Mouse (Mus musculus): Measurements from ENCODE around the gene Rnf181. TPM values are rescaled to one million over a fixed set of nuclear protein-coding genes. Genes with fewer than 3 reads are reported as not detected.

Rnf181 gene
- polyA plus RNA-seq, 1 experiment from 2014 or later, result 116 TPM

DNA sequence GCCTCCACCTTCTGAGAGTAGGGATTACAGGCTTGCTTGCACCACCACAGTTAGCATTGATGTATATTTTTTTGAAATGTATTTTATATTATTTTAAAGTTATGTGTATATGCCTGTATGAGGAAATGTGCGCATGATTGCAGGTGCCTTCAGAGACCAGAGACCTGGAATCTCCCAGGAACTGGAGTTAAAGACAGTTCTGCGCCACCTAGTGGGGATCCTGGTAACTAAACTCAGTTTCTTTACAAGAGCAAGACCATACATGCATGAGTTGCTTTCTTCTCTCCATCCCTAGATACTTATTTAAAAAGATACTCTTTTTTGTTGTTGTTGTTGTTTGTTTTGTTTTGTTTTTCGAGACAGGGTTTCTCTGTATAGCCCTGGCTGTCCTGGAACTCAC is 42.8 kb upstream of the Rnf181 start:
- DNase-seq (peak; percentile 89), ATAC-seq (ENCODE audit: insufficient read depth) (no peak)
- Histone ChIP-seq H3K27me3 (ENCODE audit: insufficient read depth, low read length) (no peaks in the 10 kb centered on the region), H3K9me3 (ENCODE audit: low read depth, low read length) (no peaks in the 10 kb centered on the region), H3K4me3 (ENCODE audit: low read depth, low read length) (no peak overlapping the region), H3K9ac (no peak overlapping the region), H3K4me1 (ENCODE audit: insufficient read depth) (no peaks in the 10 kb centered on the region), H3K36me3 (ENCODE audit: insufficient read depth) (no peaks in the 10 kb centered on the region), H3K27ac (ENCODE audit: low read depth) (no peak overlapping the region), H3K4me2 (no peak overlapping the region)
- 11% methylated on average over 3 of the region's 3 CpGs for WGBS
- TF ChIP-seq CTCF (IDR thresholded peaks at IDR 0.05; ENCODE audit: low read depth), result peak; percentile 73

GRCm38 (mm10) chr6:72407119-72407518 is 40.4 kb upstream of the Rnf181 start:
- Histone ChIP-seq H3K9me3 (ENCODE audit: low read depth, low read length) (no peaks in the 10 kb centered on the region), H3K4me2 (no peak overlapping the region), H3K36me3 (ENCODE audit: insufficient read depth) (no peaks in the 10 kb centered on the region), H3K27ac (ENCODE audit: low read depth) (no peak overlapping the region), H3K4me3 (ENCODE audit: low read depth, low read length) (no peak overlapping the region), H3K4me1 (ENCODE audit: insufficient read depth) (no peaks in the 10 kb centered on the region), H3K27me3 (ENCODE audit: insufficient read depth, low read length) (no peaks in the 10 kb centered on the region), H3K9ac (no peak overlapping the region)
- ATAC-seq (ENCODE audit: insufficient read depth) (peak; percentile 67; the same call in 1 of the 2 replicates), DNase-seq (peak; percentile 97)
- peak; percentile 98 for TF ChIP-seq CTCF (IDR thresholded peaks at IDR 0.05; ENCODE audit: low read depth)
- 4% methylated on average over 5 of the region's 5 CpGs for WGBS

GRCm38 (mm10) chr6:72405356-72405755 is 38.6 kb upstream of the Rnf181 start:
- DNase-seq (no peak), ATAC-seq (ENCODE audit: insufficient read depth) (no peak)
- TF ChIP-seq CTCF (IDR thresholded peaks at IDR 0.05; ENCODE audit: low read depth), result no peak
- no peak overlapping the region for H3K9ac ChIP-seq
- no peaks in the 10 kb centered on the region for H3K9me3 ChIP-seq (ENCODE audit: low read depth, low read length)
- no peaks in the 10 kb centered on the region for H3K4me1 ChIP-seq (ENCODE audit: insufficient read depth)
- H3K4me2 ChIP-seq, result no peak overlapping the region
- H3K4me3 ChIP-seq (ENCODE audit: low read depth, low read length), result no peak overlapping the region
- no peak overlapping the region for H3K27ac ChIP-seq (ENCODE audit: low read depth)
- WGBS, result 75% methylated on average over 7 of the region's 7 CpGs
- H3K27me3 ChIP-seq (ENCODE audit: insufficient read depth, low read length), result no peaks in the 10 kb centered on the region
- H3K36me3 ChIP-seq (ENCODE audit: insufficient read depth), result no peaks in the 10 kb centered on the region

- H3K9ac ChIP-seq, result no peak overlapping the region
- no peak overlapping the region for H3K27ac ChIP-seq (ENCODE audit: low read depth)
- no peak overlapping the region for H3K4me2 ChIP-seq
- ATAC-seq (ENCODE audit: insufficient read depth), result no peak
- peak; percentile 78 for TF ChIP-seq CTCF (IDR thresholded peaks at IDR 0.05; ENCODE audit: low read depth)
- no peaks in the 10 kb centered on the region for H3K27me3 ChIP-seq (ENCODE audit: insufficient read depth, low read length)
- 20% methylated on average over 7 of the region's 7 CpGs for WGBS
- H3K4me3 ChIP-seq (ENCODE audit: low read depth, low read length), result no peak overlapping the region
- DNase-seq, result peak; percentile 86
- H3K4me1 ChIP-seq (ENCODE audit: insufficient read depth), result no peaks in the 10 kb centered on the region
- no peaks in the 10 kb centered on the region for H3K9me3 ChIP-seq (ENCODE audit: low read depth, low read length)
- no peaks in the 10 kb centered on the region for H3K36me3 ChIP-seq (ENCODE audit: insufficient read depth)
Observed at GRCm38 (mm10) chr6:72401875-72402274, 35.1 kb upstream of the Rnf181 start.

GRCm38 (mm10) chr6:72399967-72400366 is 33.2 kb upstream of the Rnf181 start:
- TF ChIP-seq CTCF (IDR thresholded peaks at IDR 0.05; ENCODE audit: low read depth), result no peak
- WGBS, result 31% methylated on average over 2 of the region's 2 CpGs
- H3K4me2 ChIP-seq, result no peak overlapping the region
- no peaks in the 10 kb centered on the region for H3K4me1 ChIP-seq (ENCODE audit: insufficient read depth)
- H3K9ac ChIP-seq, result no peak overlapping the region
- H3K27me3 ChIP-seq (ENCODE audit: insufficient read depth, low read length), result no peaks in the 10 kb centered on the region
- no peak for DNase-seq
- H3K4me3 ChIP-seq (ENCODE audit: low read depth, low read length), result no peak overlapping the region
- H3K36me3 ChIP-seq (ENCODE audit: insufficient read depth), result no peaks in the 10 kb centered on the region
- H3K27ac ChIP-seq (ENCODE audit: low read depth), result no peak overlapping the region
- ATAC-seq (ENCODE audit: insufficient read depth), result no peak
- H3K9me3 ChIP-seq (ENCODE audit: low read depth, low read length), result no peaks in the 10 kb centered on the region

GRCm38 (mm10) chr6:72396837-72397251 is 30.1 kb upstream of the Rnf181 start:
- ATAC-seq (ENCODE audit: insufficient read depth), result no peak; the same call in 1 of the 2 replicates

DNA sequence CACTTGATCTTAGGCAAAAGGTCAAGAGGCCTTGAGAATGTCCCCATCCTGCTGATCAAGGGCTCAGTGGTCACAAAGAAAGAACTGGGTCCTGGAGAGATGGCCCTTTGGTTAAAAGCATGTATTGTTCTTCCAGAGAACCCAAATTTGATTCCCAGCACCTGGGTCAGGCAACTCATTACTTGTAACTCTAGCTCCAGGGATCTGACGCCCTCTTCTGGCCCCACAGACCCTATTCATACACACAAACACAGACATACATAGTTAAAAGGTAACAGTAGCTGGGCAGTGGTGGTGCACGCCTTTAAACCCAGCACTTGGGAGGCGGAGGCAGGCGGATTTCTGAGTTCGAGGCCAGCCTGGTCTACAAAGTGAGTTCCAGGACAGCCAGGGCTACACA is 25.6 kb upstream of the Rnf181 start:
- Histone ChIP-seq H3K9me3 (ENCODE audit: low read depth, low read length) (no peaks in the 10 kb centered on the region), H3K27ac (ENCODE audit: low read depth) (no peak overlapping the region)

More at GRCm38 (mm10) chr6:72396837-72397251, 30.1 kb upstream of the Rnf181 start:
- DNase-seq, result peak; percentile 12
- H3K4me1 ChIP-seq (ENCODE audit: insufficient read depth), result no peaks in the 10 kb centered on the region
- WGBS, result 58% methylated on average over 10 of the region's 10 CpGs
- no peak overlapping the region for H3K9ac ChIP-seq
- H3K4me2 ChIP-seq, result no peak overlapping the region
- H3K36me3 ChIP-seq (ENCODE audit: insufficient read depth), result no peaks in the 10 kb centered on the region
- H3K9me3 ChIP-seq (ENCODE audit: low read depth, low read length), result no peaks in the 10 kb centered on the region
- no peaks in the 10 kb centered on the region for H3K27me3 ChIP-seq (ENCODE audit: insufficient read depth, low read length)
- no peak for TF ChIP-seq CTCF (IDR thresholded peaks at IDR 0.05; ENCODE audit: low read depth)
- no peak overlapping the region for H3K27ac ChIP-seq (ENCODE audit: low read depth)
- H3K4me3 ChIP-seq (ENCODE audit: low read depth, low read length), result no peak overlapping the region

More for the DNA sequence above, 25.6 kb upstream of the Rnf181 start:
- no peak overlapping the region for H3K4me3 ChIP-seq (ENCODE audit: low read depth, low read length)
- H3K36me3 ChIP-seq (ENCODE audit: insufficient read depth), result 0 out of 2 replicates have a peak, but pooled peaks cover 9% of the 10 kb centered on the region
- 0 out of 2 replicates have a peak, but pooled peaks cover 7% of the 10 kb centered on the region for H3K4me1 ChIP-seq (ENCODE audit: insufficient read depth)
- ATAC-seq (ENCODE audit: insufficient read depth) (no peak), DNase-seq (no peak)
- no peak overlapping the region for H3K9ac ChIP-seq
- 89% methylated on average over 5 of the region's 5 CpGs for WGBS
- no peak overlapping the region for H3K4me2 ChIP-seq
- 0 out of 2 replicates have a peak, but pooled peaks have one; percentile 3 for TF ChIP-seq CTCF (IDR thresholded peaks at IDR 0.05; ENCODE audit: low read depth)
- H3K27me3 ChIP-seq (ENCODE audit: insufficient read depth, low read length), result no peaks in the 10 kb centered on the region
